Mouse (Mus musculus) adrenal gland, postnatal 36 days (tissue): ENCODE data around the gene Hist2h2aa1. TPM values are rescaled to one million over a fixed set of nuclear protein-coding genes. Genes with fewer than 3 reads are reported as not detected.
"Not testable (repeated sequence)": the region's sequence is repeated elsewhere in the genome, so short reads cannot be mapped to it uniquely, and the experiment has no call there.

ENCODE experiments used
- DNase-seq, 2 experiments: peaks; one replicate each; pipeline ENCODE4 v3.0.0; 2021; ENCODE audit warnings: mixed read lengths in 1 of 2
- total RNA-seq, 2 experiments: library from RNA; stranded (reverse); gene quantifications; 2 replicates each; pipeline ENCODE4 v1.2.3; 2021

The Hist2h2aa1 gene
- total RNA-seq, 2 experiments from 2014 or later = 2.9 to 13.5 TPM

DNA sequence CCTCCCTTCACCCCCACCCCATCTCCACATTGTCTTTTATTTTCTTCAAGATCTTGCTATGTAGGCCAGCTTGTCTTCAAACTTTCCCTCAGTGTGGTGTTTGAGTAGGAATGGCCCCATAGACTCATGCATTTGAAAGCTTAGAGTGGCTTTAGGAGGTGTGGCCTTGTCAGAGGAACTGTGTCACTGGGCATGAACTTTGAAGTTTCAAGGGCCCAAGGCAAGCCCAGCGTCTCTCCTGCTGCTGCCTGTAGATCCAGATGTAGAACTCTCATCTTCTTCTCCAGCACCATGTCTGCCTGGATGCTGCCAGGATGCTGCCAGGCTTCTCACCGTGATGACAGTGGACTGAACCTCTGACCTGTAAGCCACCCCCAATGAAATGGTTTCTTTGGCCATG, 16.5 kb upstream of the Hist2h2aa1 start:
- peak; percentile 48 to 51 for DNase-seq

DNA sequence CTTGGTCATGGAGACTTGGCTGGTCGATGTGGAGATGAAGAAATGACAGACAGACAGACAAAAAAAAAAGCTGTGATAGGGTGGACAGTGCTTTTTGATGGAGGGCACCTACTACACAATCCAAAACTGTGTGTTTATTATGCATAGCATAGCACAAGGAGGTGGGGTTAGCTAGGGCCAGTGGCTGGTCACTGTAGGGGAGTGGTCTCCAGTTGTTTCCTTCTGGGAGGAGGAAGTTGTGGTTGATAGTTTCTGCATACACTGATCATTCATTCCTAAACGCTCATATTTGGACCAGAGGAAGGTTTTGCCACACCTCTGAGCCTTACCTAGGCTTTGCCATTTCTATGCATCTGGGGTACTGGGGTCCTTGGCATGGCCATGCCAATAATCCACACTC, 14.9 kb upstream of the Hist2h2aa1 start:
- no peak for DNase-seq

DNA sequence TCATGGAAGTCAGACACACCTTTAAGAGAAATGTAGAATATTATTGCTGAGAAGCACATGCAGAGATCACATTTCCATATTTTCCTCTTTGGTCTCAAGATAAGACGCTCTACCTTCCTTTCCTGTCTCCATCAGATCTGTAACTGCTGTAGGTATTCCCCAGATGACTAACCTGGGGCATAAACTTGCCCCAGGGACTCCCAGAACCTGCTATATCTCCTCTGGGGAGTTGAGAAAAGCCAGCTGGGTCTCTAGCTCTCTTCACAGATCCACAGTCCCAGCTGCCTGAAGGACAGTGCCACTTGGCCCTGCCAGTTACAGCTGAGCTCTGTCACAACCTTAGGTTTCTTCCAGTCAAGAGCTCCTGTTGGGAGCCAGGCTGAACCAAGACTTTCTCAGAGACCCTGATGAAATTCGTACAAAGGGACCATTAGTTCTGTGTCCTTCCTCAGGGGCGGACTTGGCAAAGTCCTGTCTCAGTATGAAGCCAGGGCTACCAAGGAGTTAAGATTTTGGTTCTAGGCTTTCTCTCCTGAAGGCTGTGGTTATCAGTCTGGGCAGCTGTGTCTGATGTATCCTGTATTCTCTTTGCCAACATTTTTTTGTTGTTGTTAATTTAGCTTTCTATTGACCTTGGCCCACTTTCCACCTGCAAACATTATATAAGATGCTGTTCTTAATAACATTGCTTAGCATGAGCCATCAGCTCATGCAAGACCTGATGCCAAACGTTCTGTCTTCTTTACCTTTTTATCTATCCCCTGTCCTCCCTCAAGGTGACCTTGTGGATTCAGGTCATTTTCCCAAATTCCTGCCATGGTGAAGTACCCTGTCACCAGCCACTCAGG, 14.2 kb upstream of the Hist2h2aa1 start:
- peak; percentile 40 to 46 for DNase-seq

DNA sequence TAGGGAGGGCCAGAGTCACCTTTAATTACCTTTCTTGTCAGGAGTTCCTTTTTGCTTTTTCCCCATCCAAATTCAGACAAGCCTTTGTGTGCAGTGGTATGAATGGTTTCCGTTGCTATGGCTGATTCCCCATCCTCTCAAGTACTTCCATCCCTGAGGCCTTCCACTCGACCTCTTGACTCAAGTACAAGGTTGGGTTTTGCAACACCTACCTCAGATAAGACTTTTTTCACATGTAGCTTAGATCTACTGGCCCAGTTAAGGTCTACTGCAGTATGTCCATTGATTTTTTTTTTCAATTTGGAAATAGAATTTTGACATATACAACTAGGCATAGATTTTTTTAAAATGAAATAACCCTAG, 13.6 kb upstream of the Hist2h2aa1 start:
- no peak for DNase-seq

DNA sequence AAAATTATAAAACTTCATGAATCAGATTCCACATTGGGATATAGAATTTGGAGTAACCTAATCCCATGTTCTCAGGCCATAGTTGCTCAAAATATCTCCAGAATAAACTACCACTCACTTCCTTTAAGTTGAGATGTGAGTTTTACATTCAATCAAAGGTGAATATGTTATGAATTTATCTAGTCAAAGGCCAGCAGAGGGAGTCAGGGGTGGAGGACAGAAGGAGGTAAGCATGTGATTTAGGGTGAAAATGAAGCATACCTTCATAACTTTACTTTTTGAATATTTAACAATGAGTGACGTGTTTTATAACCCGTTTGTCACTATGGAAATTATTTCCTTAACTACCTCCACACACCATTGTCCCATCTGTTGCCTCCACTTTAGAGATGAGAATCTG, 10.4 kb upstream of the Hist2h2aa1 start:
- no peak for DNase-seq

DNA sequence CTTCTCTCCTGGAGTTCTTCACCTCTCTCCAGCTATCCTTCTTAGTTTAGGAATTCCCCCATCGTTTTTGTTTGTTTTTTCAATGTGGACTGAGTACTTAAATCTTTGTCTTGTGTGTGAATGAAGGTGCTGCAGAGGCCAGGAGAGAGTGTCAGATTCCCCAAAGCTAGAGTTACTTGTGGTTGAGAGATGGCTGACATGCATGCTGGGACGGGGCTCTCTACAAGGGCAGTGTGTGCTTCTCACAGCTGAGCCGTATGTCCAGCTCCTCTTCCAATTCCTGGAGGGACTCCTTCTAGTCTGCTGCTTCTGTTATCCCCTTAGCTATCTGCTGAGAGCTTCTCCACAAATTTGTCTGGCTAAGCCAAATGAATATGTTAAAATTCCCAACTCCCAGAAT, 9.5 kb upstream of the Hist2h2aa1 start:
- DNase-seq = no peak

DNA sequence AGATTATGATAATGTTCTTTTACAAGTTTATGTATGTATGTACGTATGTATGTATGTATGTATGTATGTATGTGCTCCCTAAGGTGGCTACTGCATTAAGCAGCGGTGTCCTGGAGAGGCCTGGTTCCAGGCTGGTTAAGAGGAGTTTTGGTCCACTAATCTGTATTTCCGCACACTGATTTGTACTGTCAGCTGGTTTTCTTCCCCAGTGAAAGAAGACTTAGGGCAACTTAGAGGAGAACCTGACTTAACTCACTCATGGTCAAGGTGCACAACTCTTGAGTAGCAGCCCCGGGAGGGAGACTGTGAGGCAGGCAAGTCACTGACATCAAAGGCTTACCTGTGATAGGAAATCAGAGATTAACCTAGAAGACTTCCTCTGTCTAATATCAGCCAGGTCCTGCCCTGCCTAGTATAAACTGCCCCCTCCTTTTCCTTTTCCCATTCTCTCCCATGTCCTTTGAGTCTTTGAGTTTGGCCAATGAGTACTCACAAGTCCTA, 8.4 kb upstream of the Hist2h2aa1 start:
- no peak for DNase-seq

DNA sequence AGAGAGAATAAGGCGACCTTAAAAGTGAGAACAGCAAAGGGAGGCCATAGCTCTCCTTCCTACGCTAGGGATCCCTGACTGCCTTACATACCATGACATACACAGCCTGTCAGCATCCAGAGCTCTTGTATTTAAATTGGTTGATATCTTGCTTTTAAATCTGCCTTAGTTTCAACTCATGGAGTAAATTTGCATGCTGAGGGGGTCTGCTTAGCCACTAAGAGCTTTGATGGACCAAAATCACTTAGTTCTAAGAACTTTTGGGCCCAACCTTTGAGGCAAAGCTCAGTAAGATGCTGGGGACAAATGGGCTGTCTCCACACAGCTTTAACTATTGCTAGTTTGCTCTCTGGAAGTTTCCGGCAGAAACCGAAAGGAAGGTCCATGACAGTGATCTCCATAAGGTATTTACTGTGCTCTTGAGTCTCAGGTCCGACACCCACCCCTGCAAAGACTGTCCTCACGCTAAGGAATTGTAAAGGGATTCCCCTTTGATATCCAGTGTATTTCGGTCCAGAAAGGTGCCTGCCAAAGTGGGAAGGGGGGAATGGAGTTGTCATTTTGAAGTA, 7.9 kb upstream of the Hist2h2aa1 start:
- DNase-seq = no peak

DNA sequence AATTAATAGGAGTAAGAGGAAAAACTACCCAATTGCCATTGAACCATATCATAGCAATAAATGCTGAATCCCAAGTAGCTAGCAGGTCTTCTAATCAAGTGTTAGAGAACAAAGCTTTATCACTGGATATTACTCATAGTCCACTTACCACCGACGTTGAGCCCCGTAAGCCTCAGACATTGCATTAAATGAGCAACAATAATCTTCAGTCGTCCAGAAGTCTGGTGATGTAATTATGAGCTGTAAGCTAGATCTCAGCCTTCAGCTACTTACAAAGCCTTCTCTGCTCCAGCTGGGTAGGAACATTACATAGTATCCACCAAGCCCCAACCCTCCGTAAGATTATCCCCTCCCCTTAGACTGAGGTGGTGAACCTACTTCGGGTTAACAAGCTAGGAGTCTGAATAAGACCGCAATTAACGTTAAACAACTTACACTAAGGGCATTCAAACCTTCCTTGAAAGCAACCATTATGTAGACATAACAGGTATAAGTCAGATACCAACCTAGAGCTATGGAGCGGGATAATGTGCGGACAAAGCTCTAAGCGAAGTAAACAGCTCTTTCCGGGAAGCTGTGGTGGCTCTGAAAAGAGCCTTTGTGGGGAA, 7.3 kb upstream of the Hist2h2aa1 start:
- DNase-seq = no peak

DNA sequence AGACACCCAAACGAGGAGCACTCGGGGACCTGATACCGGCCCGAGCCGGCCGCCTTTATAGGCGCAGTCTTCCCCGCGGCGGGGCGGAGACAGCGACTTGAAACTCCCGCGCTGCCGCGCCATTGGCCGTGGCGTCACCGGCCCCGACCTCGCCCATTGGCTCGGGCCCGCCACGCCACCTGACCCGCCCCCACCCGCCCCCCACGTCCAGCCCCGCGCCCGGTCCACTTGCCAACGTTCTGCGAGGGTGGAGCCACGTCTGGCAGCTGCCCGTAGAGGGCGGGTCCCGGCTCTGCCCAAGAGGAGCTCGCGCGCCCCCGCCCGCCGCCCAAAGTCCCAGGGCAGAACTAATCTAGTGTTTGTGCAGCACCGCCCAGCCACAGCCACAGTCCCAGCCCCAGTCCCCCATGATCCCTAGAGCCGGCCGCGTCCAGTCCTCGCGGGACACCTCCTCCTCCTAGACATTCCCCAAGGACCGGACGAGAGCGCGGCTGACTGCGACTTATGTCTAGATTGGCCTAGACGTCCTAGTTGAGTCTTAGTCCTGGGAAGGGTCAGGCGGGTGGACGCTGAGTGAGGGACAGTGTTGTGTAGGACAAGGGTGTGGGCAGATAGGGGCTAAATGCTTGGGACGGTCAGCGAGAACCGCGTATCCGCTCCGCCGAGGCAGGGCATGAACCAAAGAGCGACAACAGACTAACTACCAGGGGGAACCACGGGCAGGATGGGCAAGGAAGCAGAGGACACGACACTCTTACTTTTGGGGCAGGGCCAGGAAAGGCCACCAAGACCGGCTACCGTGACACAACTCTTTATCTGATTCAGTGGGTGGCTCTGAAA, 6.1 kb upstream of the Hist2h2aa1 start, which contains the start of gene Hist2h3c2:
TSS of gene Hist2h3c2 (minus strand) at position 174 of the 840 bp plus-strand sequence.
- DNase-seq = peak; percentile 30 to 55

DNA sequence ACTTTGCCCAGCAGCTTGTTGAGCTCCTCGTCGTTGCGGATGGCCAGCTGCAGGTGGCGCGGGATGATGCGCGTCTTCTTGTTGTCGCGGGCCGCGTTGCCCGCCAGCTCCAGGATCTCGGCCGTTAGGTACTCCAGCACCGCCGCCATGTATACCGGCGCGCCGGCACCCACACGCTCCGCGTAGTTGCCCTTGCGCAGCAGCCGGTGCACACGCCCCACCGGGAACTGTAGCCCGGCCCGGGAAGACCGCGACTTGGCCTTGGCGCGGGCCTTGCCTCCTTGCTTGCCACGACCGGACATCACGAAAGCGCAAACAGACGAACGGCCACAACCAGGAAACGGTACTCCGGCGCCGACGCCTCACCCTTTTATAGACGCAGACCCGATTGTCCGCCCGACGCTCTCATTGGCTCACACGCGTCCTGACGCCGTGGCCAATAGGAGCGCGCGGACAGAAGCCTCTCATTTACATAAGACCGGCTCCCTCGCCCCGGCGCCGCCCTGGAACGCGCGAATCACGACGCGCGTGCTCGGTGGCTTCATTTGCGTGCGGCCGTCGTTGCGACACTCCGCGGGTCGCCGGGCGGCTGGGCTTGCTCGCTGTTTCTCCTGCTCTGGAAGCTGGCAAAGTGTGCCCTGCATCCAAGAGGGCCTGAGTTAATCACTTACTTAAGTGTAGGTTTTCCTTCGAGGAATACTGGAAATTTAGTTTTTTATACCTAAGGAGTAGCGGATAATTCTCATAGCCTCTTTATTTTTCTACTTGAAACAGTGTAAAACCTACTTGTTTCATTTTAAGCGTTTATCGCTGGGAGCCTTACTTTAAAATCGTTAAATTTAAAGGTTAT, 5.1 kb upstream of the Hist2h2aa1 start, which contains the start of gene Hist2h2aa2:
TSS of gene Hist2h2aa2 (minus strand) at position 328 of the 850 bp plus-strand sequence.
- DNase-seq = peak; percentile 91 to 96

DNA sequence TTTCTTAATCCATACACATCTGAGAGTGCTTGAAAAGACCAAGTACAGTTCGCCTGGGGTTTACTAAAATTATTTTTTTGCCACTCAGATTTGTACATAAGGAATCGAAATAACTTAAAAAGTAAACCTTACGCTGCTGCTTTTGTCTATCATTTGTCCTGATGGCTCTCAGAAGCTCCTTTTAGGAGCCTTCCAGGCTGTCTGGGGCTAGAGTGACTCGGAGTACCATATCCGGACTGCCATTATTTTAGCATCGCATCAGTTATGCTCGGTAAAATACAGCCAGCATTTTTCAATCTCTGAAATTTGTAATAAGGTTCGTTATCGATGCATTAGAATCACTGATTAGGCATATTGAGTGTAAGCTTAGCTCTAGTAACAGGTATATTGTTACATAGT, 4.5 kb upstream of the Hist2h2aa1 start:
- no peak for DNase-seq

DNA sequence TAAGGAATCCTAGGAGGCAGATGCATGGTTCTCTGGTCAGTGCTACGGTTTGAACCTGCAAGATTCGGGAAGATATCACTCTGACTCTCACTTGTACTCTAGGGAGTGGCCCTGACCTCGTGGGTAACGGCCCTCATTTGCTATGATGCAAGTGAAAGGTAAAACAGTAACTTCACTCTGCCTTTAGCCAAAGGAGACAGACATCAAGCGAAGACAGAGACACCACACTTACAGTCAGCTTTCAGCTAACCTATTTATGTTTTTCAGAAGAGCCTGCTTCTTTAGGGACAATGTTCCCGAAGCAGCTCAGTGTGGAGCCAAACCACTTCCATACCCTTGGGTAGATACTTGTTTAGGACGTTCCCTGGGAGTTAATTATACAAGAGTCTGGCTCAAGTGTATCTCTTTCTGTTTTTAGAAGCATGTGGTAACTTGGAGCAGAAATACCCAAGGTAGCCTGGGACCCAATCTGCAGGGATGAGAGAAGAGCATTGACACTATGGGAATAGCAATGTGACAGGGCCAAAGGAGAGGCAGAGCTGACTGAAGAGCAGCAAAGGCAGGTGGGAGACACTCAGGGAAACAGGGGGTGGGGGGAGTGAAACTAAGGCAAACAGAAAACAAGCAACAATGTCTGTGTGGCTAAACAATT, 1.2 kb upstream of the Hist2h2aa1 start:
- no peak for DNase-seq

DNA sequence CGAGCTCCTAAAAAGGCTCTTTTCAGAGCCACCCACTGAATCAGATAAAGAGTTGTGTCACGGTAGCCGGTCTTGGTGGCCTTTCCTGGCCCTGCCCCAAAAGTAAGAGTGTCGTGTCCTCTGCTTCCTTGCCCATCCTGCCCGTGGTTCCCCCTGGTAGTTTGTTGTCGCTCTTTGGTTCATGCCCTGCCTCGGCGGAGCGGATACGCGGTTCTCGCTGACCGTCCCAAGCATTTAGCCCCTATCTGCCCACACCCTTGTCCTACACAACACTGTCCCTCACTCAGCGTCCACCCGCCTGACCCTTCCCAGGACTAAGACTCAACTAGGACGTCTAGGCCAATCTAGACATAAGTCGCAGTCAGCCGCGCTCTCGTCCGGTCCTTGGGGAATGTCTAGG, 721 bp downstream of the Hist2h2aa1 start:
- not testable (repeated sequence) for DNase-seq

DNA sequence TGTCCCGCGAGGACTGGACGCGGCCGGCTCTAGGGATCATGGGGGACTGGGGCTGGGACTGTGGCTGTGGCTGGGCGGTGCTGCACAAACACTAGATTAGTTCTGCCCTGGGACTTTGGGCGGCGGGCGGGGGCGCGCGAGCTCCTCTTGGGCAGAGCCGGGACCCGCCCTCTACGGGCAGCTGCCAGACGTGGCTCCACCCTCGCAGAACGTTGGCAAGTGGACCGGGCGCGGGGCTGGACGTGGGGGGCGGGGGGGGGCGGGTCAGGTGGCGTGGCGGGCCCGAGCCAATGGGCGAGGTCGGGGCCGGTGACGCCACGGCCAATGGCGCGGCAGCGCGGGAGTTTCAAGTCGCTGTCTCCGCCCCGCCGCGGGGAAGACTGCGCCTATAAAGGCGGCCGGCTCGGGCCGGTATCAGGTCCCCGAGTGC, 1.1 kb downstream of the Hist2h2aa1 start, which contains the start of gene Hist2h3c1:
TSS of gene Hist2h3c1 (plus strand) at position 259 of the 430 bp plus-strand sequence.
- not testable (repeated sequence) for DNase-seq

DNA sequence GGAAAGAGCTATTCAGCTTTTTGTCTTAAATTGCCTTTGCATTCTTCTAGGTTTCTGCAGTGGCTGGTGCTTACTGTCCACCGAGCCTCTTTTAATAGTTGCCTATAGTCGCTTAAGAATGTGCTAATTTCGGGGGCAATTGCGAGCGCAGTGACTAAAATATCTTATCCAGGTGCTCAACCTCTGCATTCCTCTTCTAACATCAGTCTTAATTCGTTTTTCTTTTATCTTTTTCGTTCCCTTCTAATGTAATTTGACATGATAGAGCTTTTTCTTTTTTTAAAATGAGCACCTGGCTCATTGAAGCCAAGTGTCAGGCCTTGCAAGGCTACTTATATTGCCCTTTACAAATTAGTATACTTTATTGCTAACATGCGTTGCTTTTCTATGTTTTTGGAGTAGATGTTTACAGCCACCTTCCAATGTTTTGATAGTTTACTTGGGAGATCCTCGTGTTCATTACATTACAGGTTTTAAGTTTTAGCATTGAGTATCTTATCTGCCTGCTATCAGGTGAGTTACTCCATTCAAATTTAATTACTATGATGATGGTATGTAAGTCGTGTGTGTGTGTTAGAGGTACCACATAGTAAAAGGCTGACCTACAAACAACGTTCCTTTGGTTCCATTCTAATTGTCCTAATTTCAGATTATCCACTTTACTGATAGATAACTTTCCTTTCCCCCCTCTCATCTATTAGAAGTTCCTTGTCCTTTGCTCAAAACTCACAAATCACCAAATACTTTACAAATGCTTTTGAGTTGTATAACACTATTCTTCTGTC, 2.3 kb downstream of the Hist2h2aa1 start:
- no peak for DNase-seq

DNA sequence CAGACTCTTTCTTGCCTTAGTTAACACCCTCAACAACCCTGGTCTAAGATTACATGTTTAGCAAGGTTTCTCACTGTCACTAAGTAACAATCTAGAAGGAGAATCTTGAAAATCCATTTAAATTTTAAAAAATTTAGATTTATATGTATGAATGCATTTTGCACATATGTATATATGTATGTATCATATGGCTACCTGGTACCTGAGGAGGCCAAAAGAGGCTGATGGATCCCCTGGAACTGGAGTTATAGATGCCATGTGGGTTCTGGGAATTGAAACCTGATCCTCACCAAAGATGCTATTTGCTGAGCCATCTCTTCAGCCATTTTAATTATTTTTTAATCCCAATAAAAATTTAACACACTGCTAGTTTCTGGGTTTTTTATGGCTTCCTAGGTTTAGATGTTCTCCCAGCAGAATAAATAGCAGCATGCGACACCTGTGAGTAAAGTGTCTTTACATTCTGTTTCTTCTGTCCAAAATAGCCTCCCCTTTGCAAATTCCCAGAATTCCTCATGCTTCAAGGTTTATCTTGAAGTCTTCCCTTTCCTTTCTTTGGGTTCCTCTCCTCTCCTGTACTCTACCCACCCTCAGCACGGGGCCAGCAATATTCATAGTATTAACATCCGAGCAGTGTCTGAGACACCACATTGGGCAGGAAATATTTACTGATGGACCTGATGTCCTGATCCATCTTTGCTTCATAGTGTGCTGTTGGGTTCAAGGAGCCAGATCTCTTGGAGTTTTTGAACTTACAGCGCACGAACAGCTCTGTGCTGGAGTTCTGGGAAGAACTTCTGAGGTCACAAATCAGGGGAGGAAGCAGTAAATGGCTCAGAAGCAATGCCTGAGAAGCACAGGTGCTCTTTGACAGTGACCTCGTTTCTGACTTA, 3.1 kb downstream of the Hist2h2aa1 start:
- DNase-seq = no peak

DNA sequence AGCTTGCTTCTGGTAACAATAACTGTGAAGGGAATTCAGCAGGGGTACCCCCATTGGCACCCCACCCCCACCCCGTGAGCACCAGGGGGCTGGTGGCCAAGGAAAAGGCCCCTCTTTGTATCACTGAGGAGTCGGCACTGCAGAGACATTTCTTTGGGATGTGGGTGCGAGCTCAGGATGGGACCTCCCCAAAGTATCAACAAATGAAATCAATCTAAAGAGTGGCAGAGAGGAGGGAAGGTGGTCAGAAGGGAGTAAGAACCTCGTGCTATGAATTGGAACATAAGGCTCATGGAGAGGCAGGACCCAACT, 3.7 kb downstream of the Hist2h2aa1 start:
- DNase-seq = no peak

DNA sequence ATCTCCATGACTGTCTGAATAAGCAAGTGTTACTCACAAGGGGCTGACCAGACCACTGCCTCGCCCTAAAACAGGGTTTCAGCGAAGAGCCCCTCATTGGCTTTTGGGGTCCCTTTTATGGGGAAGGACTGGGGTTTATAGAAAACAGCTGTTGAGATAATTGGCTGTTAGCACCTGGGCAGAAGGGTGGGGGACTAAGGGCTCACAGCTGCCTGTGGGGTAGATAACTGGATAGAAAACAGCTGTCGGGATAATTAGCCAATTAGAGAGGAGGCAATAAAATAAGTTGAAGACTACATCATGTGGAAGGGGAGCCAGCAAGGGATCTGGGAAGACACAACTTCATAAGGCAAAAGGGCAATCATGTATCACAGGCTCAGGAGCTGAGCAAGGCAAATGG, 5.6 kb downstream of the Hist2h2aa1 start:
- no peak for DNase-seq
